Mouse (Mus musculus) limb, embryonic 11.5 days (tissue): Measurements from ENCODE around the gene Cant1. TPM values are rescaled to one million over a fixed set of nuclear protein-coding genes. Genes with fewer than 3 reads are reported as not detected.
"Not testable (repeated sequence)": the region's sequence is repeated elsewhere in the genome, so short reads cannot be mapped to it uniquely, and the experiment has no call there.

Experiments
- ATAC-seq: fragments of 200-750 bp; cut with Nextera tagmentation; 2 replicates; pipeline ENCODE4 v1.8.0; 2017; ENCODE audit warnings: low read depth; ENCODE audit not compliant: insufficient number of reproducible peaks, low FRiP score, low TSS enrichment
- DNase-seq: peaks from one replicate; pipeline ENCODE4 v3.0.0-alpha.2; 2015; ENCODE audit warnings: low spot score
- H3K27ac ChIP-seq: fragments of 300-500 bp; sonication (generic); replicated peaks from 2 replicates; pipeline ENCODE4 v1.5.1; 2014; ENCODE audit warnings: low read depth, mild to moderate bottlenecking, low read length
- H3K27me3 ChIP-seq: fragments of 300-500 bp; sonication (generic); 2 replicates; pipeline ENCODE4 v1.6.1; 2014; ENCODE audit warnings: mild to moderate bottlenecking, low read length, mixed read lengths; ENCODE audit not compliant: control insufficient read depth, insufficient read depth
- H3K36me3 ChIP-seq: fragments of 300-500 bp; sonication (generic); 2 replicates; pipeline ENCODE4 v1.6.1; 2014; ENCODE audit warnings: mild to moderate bottlenecking, low read length, moderate library complexity, mixed read lengths; ENCODE audit not compliant: control insufficient read depth, insufficient read depth
- H3K4me1 ChIP-seq: fragments of 300-500 bp; sonication (generic); 2 replicates; pipeline ENCODE4 v1.6.1; 2014; ENCODE audit warnings: low read length, mixed read lengths; ENCODE audit not compliant: control insufficient read depth, insufficient read depth
- H3K4me2 ChIP-seq: fragments of 300-500 bp; sonication (generic); 2 replicates; pipeline ENCODE4 v1.6.1; 2014; ENCODE audit warnings: low read depth, mild to moderate bottlenecking, moderate library complexity; ENCODE audit not compliant: severe bottlenecking
- H3K4me3 ChIP-seq: fragments of 300-500 bp; sonication (generic); 2 replicates; pipeline ENCODE4 v1.5.1; 2014; ENCODE audit warnings: low read depth, low read length
- H3K9ac ChIP-seq: fragments of 300-500 bp; sonication (generic); 2 replicates; pipeline ENCODE4 v1.6.1; 2014; ENCODE audit warnings: mild to moderate bottlenecking, low read length
- H3K9me3 ChIP-seq: fragments of 300-500 bp; sonication (generic); 2 replicates; pipeline ENCODE4 v1.6.1; 2016; ENCODE audit warnings: low read length; ENCODE audit not compliant: control insufficient read depth
- WGBS: fragments of 180-500 bp; shearing (Covaris S2); extraction: QIAGEN DNeasy Blood & Tissue Kit; methylation state at CpG from one replicate; pipeline ENCODE4 v1.1.7; 2014; 5-methylcytosine and 5-hydroxymethylcytosine counted together
- polyA plus RNA-seq: library from polyadenylated mRNA; unstranded; fragments of >200 nt; fragmentation: Nextera tagmentation; extraction: Ambion mirVana; gene quantifications from 2 replicates; pipeline ENCODE4 v1.2.1, GENCODE M21; 2014

Gene Cant1
- polyA plus RNA-seq, 1 experiment from 2014 or later: 27.1 TPM

- no peaks in the 10 kb centered on the region for H3K9me3 ChIP-seq
- no peaks in the 10 kb centered on the region for H3K36me3 ChIP-seq
- DNase-seq (peak; percentile 39), ATAC-seq (no peak)
- 19% methylated on average over 6 of the region's 6 CpGs for WGBS
- H3K9ac ChIP-seq: no peak overlapping the region
- H3K4me3 ChIP-seq: no peak overlapping the region
- H3K4me2 ChIP-seq: no peak overlapping the region
- peaks cover 21% of the 10 kb centered on the region for H3K4me1 ChIP-seq
- no peaks in the 10 kb centered on the region for H3K27me3 ChIP-seq
- peak overlapping the region; percentile 52 for H3K27ac ChIP-seq
Observed at GRCm38 (mm10) chr11:118400566-118400936, 18.3 kb downstream of the Cant1 start.

- H3K4me2 ChIP-seq: no peak overlapping the region
- H3K9ac ChIP-seq: no peak overlapping the region
- no peak overlapping the region for H3K4me3 ChIP-seq
- H3K27ac ChIP-seq: peak overlapping the region; percentile 52
- DNase-seq (no peak), ATAC-seq (no peak)
- peaks cover 21% of the 10 kb centered on the region for H3K4me1 ChIP-seq
- H3K36me3 ChIP-seq: no peaks in the 10 kb centered on the region
- no peaks in the 10 kb centered on the region for H3K9me3 ChIP-seq
- 77% methylated on average over 5 of the region's 5 CpGs for WGBS
- H3K27me3 ChIP-seq: no peaks in the 10 kb centered on the region
Observed at GRCm38 (mm10) chr11:118399891-118400565, 18.9 kb downstream of the Cant1 start.

GRCm38 (mm10) chr11:118397806-118398530, 20.9 kb downstream of the Cant1 start:
- no peak overlapping the region for H3K4me3 ChIP-seq
- 92% methylated on average over 26 of the region's 26 CpGs for WGBS
- no peaks in the 10 kb centered on the region for H3K36me3 ChIP-seq
- ATAC-seq (no peak), DNase-seq (no peak)
- no peak overlapping the region for H3K27ac ChIP-seq
- H3K4me2 ChIP-seq: no peak overlapping the region
- no peaks in the 10 kb centered on the region for H3K27me3 ChIP-seq
- H3K9me3 ChIP-seq: no peaks in the 10 kb centered on the region
- peaks cover 21% of the 10 kb centered on the region for H3K4me1 ChIP-seq
- H3K9ac ChIP-seq: no peak overlapping the region

GRCm38 (mm10) chr11:118394538-118394937, 24.3 kb downstream of the Cant1 start:
- Histone ChIP-seq H3K27ac (no peak overlapping the region), H3K4me3 (no peak overlapping the region)
- 70% methylated on average over 6 of the region's 6 CpGs for WGBS

GRCm38 (mm10) chr11:118393991-118394390, 24.9 kb downstream of the Cant1 start:
- WGBS: 71% methylated on average over 5 of the region's 5 CpGs
- H3K36me3 ChIP-seq: no peaks in the 10 kb centered on the region
- no peak overlapping the region for H3K4me3 ChIP-seq
- no peaks in the 10 kb centered on the region for H3K9me3 ChIP-seq
- DNase-seq (no peak), ATAC-seq (no peak)
- H3K9ac ChIP-seq: no peak overlapping the region
- no peaks in the 10 kb centered on the region; the same call in 1 of the 2 replicates for H3K4me1 ChIP-seq
- H3K27ac ChIP-seq: no peak overlapping the region
- no peak overlapping the region for H3K4me2 ChIP-seq
- H3K27me3 ChIP-seq: no peaks in the 10 kb centered on the region

More at GRCm38 (mm10) chr11:118394538-118394937, 24.3 kb downstream of the Cant1 start:
- DNase-seq (no peak), ATAC-seq (no peak)
- Histone ChIP-seq H3K9me3 (no peaks in the 10 kb centered on the region), H3K9ac (no peak overlapping the region), H3K4me1 (no peaks in the 10 kb centered on the region; the same call in 1 of the 2 replicates), H3K36me3 (no peaks in the 10 kb centered on the region), H3K27me3 (no peaks in the 10 kb centered on the region), H3K4me2 (no peak overlapping the region)

- 95% methylated on average over 13 of the region's 13 CpGs for WGBS
- DNase-seq, H3K9me3 ChIP-seq, H3K27ac ChIP-seq, H3K4me3 ChIP-seq, H3K4me2 ChIP-seq, H3K36me3 ChIP-seq, H3K4me1 ChIP-seq, ATAC-seq, H3K27me3 ChIP-seq, H3K9ac ChIP-seq: not testable (repeated sequence)
Observed at GRCm38 (mm10) chr11:118387816-118388215, 31.1 kb downstream of the Cant1 start.

GRCm38 (mm10) chr11:118379251-118380009, 39.5 kb downstream of the Cant1 start:
- Histone ChIP-seq H3K4me3 (no peak overlapping the region), H3K9ac (no peak overlapping the region), H3K36me3 (no peaks in the 10 kb centered on the region), H3K9me3 (no peaks in the 10 kb centered on the region), H3K27ac (no peak overlapping the region), H3K27me3 (no peaks in the 10 kb centered on the region), H3K4me2 (no peak overlapping the region), H3K4me1 (peaks cover 3% of the 10 kb centered on the region; the same call in 1 of the 2 replicates)
- ATAC-seq: no peak
- DNase-seq: peak; percentile 90
- WGBS: 49% methylated on average over 11 of the region's 11 CpGs

- H3K27me3 ChIP-seq: no peaks in the 10 kb centered on the region
- ATAC-seq: no peak
- DNase-seq: no peak
- no peaks in the 10 kb centered on the region for H3K36me3 ChIP-seq
- no peak overlapping the region for H3K9ac ChIP-seq
- peaks cover 3% of the 10 kb centered on the region; the same call in 1 of the 2 replicates for H3K4me1 ChIP-seq
- H3K4me3 ChIP-seq: no peak overlapping the region
- H3K4me2 ChIP-seq: no peak overlapping the region
- 80% methylated on average over 6 of the region's 6 CpGs for WGBS
- no peak overlapping the region for H3K27ac ChIP-seq
- H3K9me3 ChIP-seq: no peaks in the 10 kb centered on the region
Observed at GRCm38 (mm10) chr11:118378656-118379055, 40.2 kb downstream of the Cant1 start.
